Mouse (Mus musculus) ES-E14 (cell line): ENCODE results near the gene Mamdc4. TPM values are rescaled to one million over a fixed set of nuclear protein-coding genes. Genes with fewer than 3 reads are reported as not detected.

ENCODE experiments used
- DNase-seq: peaks from one replicate; pipeline ENCODE4 v3.0.0-alpha.2; 2013; ENCODE audit warnings: low read depth, low spot score
- H3K27ac ChIP-seq: 2 replicates; pipeline ENCODE4 v1.5.1; 2012; ENCODE audit warnings: low read depth, mild to moderate bottlenecking, low read length, moderate library complexity, mixed read lengths; ENCODE audit not compliant: poor library complexity, insufficient read depth, severe bottlenecking
- H3K36me3 ChIP-seq: 2 replicates; pipeline ENCODE4 v1.6.1; 2012; ENCODE audit warnings: mild to moderate bottlenecking, low read length, moderate library complexity, mixed read lengths; ENCODE audit not compliant: control insufficient read depth, poor library complexity, insufficient read depth, severe bottlenecking
- H3K4me1 ChIP-seq, 2 experiments: fragments of 150-350 bp in 1 of 2; sonication (generic) in 1 of 2; 2 replicates each; pipeline ENCODE4 v1.6.1; 2012; ENCODE audit warnings: low read length in 2 of 2, mild to moderate bottlenecking in 1 of 2, mixed read lengths in 1 of 2; ENCODE audit not compliant: control insufficient read depth in 2 of 2, insufficient read depth in 2 of 2, poor library complexity in 1 of 2
- H3K4me3 ChIP-seq, 2 experiments: fragments of 150-350 bp in 1 of 2; sonication (generic) in 1 of 2; 2 replicates each; pipeline ENCODE4 v1.5.1; 2012; ENCODE audit warnings: low read length in 2 of 2, low read depth in 1 of 2, mild to moderate bottlenecking in 1 of 2, mixed read lengths in 1 of 2; ENCODE audit not compliant: insufficient read depth in 1 of 2, poor library complexity in 1 of 2, severe bottlenecking in 1 of 2
- H3K9ac ChIP-seq: 2 replicates; pipeline ENCODE4 v1.6.1; 2012; ENCODE audit warnings: low read depth, mild to moderate bottlenecking, low read length, mixed read lengths; ENCODE audit not compliant: poor library complexity, insufficient read depth, severe bottlenecking
- H3K9me3 ChIP-seq: fragments of 150-350 bp; sonication (generic); 2 replicates; pipeline ENCODE4 v1.6.1; 2012; ENCODE audit warnings: low read depth, mild to moderate bottlenecking, low read length; ENCODE audit not compliant: control insufficient read depth, insufficient read depth
- CHD2 ChIP-seq: IDR thresholded peaks from 2 replicates; pipeline ENCODE4 v1.6.1; 2014; ENCODE audit warnings: mild to moderate bottlenecking, low read depth, low read length, inconsistent platforms
- HCFC1 ChIP-seq: IDR thresholded peaks from 2 replicates; pipeline ENCODE4 v1.6.1; 2012; ENCODE audit warnings: low read length, inconsistent platforms, borderline replicate concordance; ENCODE audit not compliant: insufficient read depth
- MAFK ChIP-seq: IDR thresholded peaks from 2 replicates; pipeline ENCODE4 v1.6.1; 2014; ENCODE audit warnings: mild to moderate bottlenecking, low read depth, low read length, inconsistent platforms; ENCODE audit not compliant: insufficient read depth
- ZC3H11A ChIP-seq: IDR thresholded peaks from 2 replicates; pipeline ENCODE4 v1.6.1; 2012; ENCODE audit warnings: low read depth, mild to moderate bottlenecking, inconsistent platforms, low read length, borderline replicate concordance
- ZNF384 ChIP-seq: IDR thresholded peaks from 2 replicates; pipeline ENCODE4 v1.6.1; 2012; ENCODE audit warnings: low read depth, low read length, inconsistent platforms
- in situ Hi-C, 2 experiments: fragments of 600-800 bp; cut with MboI; formaldehyde crosslinking; loops; one replicate each; pipeline ENCODE4 v1.15.1; 2025; ENCODE audit warnings: low sequenced_read_pairs in 2 of 2, inconsistent platforms in 1 of 2; ENCODE audit not compliant: unreplicated experiment in 2 of 2
- total RNA-seq: library from RNA; depleted of rRNA; stranded (reverse); fragments of 300-350 nt; gene quantifications from 2 replicates; pipeline ENCODE4 v1.2.3, GENCODE M21; 2012

Gene Mamdc4
- total RNA-seq, 1 experiment, result 4.1 TPM

DNA sequence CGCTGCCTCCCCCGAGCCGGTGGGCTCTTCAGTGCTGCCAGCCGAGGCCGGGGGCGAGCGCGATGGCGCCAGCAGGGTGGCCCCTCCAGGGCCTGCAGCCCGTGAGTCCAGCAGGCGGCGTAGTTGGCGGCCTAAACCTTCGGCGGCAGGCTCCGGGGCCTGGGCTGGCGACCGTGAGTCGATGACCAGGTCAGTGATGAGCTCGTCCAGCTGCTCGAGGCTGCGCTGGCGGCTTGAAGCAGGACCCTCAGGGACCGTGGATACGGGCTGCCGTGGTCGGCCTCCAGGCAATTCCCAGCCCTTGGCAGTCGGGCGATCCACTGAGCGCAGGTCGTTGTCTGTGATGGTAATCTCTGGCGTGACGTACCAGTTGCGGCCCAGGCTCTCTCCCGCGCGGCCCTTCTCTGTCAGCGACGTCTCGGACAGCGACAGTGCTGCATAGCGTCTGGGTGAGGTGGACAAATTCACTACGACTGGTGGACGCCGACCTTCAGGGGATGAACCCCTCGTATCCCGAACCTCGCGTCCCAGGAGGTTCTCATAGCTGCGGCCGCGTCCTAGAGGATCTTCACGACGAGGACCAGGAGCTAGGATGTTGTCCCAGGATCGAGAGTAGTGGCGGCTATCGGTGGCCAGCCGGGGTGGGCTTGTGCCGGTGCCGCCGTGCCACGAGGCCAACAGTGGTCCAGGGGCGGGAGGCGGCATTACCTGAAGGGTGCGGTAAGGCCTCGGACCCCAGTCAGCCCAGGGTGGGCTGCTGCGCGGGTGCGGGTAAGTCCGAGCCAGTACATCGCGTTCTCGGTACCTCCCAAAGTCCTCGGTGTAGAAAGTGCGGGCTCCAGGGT is 3.5 kb upstream of the Mamdc4 start:
- Histone ChIP-seq H3K4me3 (peak overlapping the region; percentile 22 to 34; a peak in 2 of 4 replicates), H3K4me1 (peaks cover 0 to 36% of the 10 kb centered on the region in 2 experiments; a peak in 2 of 4 replicates), H3K9ac (peak overlapping the region; percentile 13; the same call in 1 of the 2 replicates), H3K27ac (no peak overlapping the region), H3K36me3 (peaks cover 3% of the 10 kb centered on the region; the same call in 1 of the 2 replicates), H3K9me3 (no peaks in the 10 kb centered on the region)
- in situ Hi-C loops, result no loop called here
- TF ChIP-seq CHD2 (no peak), MAFK (no peak), ZNF384 (no peak), ZC3H11A (no peak), HCFC1 (no peak)
- DNase-seq, result no peak

- Histone ChIP-seq H3K4me1 (peaks cover 0 to 34% of the 10 kb centered on the region in 2 experiments; a peak in 2 of 4 replicates), H3K27ac (no peak overlapping the region), H3K36me3 (no peaks in the 10 kb centered on the region), H3K9me3 (no peaks in the 10 kb centered on the region), H3K4me3 (peak overlapping the region; percentile 22 to 34; a peak in 3 of 4 replicates), H3K9ac (peak overlapping the region; percentile 13)
- TF ChIP-seq CHD2 (no peak), ZC3H11A (no peak), MAFK (no peak), ZNF384 (no peak), HCFC1 (no peak)
- DNase-seq, result no peak
- in situ Hi-C loops, result no loop called here
Observed at GRCm38 (mm10) chr2:25576965-25577891, 2.6 kb upstream of the Mamdc4 start.

GRCm38 (mm10) chr2:25576028-25576850 is 1.6 kb upstream of the Mamdc4 start:
- Histone ChIP-seq H3K9ac (no peak overlapping the region), H3K4me3 (0 out of 4 replicates have a peak overlapping the region, but pooled peaks of 1 of the 2 experiments have one; percentile 8), H3K4me1 (peaks cover 0 to 30% of the 10 kb centered on the region in 2 experiments; a peak in 2 of 4 replicates), H3K9me3 (no peaks in the 10 kb centered on the region), H3K36me3 (no peaks in the 10 kb centered on the region; the same call in 1 of the 2 replicates), H3K27ac (no peak overlapping the region)
- TF ChIP-seq ZC3H11A (no peak), CHD2 (no peak)
- no peak for DNase-seq
- in situ Hi-C loops, result no loop called here

GRCm38 (mm10) chr2:25575432-25576027 is 885 bp upstream of the Mamdc4 start:
- Histone ChIP-seq H3K9ac (peak overlapping the region; percentile 28; the same call in 1 of the 2 replicates), H3K36me3 (peaks cover 3% of the 10 kb centered on the region; the same call in 1 of the 2 replicates), H3K4me1 (peaks cover 0 to 29% of the 10 kb centered on the region in 2 experiments; a peak in 2 of 4 replicates), H3K9me3 (no peaks in the 10 kb centered on the region), H3K4me3 (peak overlapping the region; percentile 49 to 54; a peak in 3 of 4 replicates), H3K27ac (no peak overlapping the region)
- in situ Hi-C loops, result no loop called here
- TF ChIP-seq HCFC1 (no peak), CHD2 (no peak), ZC3H11A (no peak), MAFK (no peak), ZNF384 (no peak)
- no peak for DNase-seq
